Mouse (Mus musculus) testis, adult 2 months (tissue): ENCODE data around the gene Kif9. TPM values are rescaled to one million over a fixed set of nuclear protein-coding genes. Genes with fewer than 3 reads are reported as not detected.
A peak's percentile ranks its signal among the peaks of the same experiment; 100 is the strongest.

Source experiments
- H3K27ac ChIP-seq: fragments of 200-500 bp; 2 replicates; pipeline ENCODE4 v1.5.1; 2012; ENCODE audit warnings: low read depth, low read length; ENCODE audit not compliant: control insufficient read depth, insufficient read depth
- H3K27me3 ChIP-seq: fragments of 200-500 bp; 2 replicates; pipeline ENCODE4 v1.6.1; 2012; ENCODE audit warnings: mild to moderate bottlenecking, low read length, moderate library complexity; ENCODE audit not compliant: control insufficient read depth, insufficient read depth
- H3K36me3 ChIP-seq: fragments of 200-500 bp; 2 replicates; pipeline ENCODE4 v1.6.1; 2012; ENCODE audit warnings: mild to moderate bottlenecking, low read length; ENCODE audit not compliant: control insufficient read depth, insufficient read depth
- H3K4me1 ChIP-seq: fragments of 200-500 bp; 2 replicates; pipeline ENCODE4 v1.6.1; 2012; ENCODE audit warnings: low read length; ENCODE audit not compliant: control insufficient read depth, insufficient read depth
- H3K4me3 ChIP-seq: fragments of 200-500 bp; 2 replicates; pipeline ENCODE4 v1.5.1; 2012; ENCODE audit warnings: low read depth, mild to moderate bottlenecking, low read length, moderate library complexity, mixed read lengths; ENCODE audit not compliant: control insufficient read depth
- CTCF ChIP-seq: fragments of 200-500 bp; IDR thresholded peaks from 2 replicates; pipeline ENCODE4 v1.5.1; 2012; ENCODE audit warnings: low read depth, mild to moderate bottlenecking, inconsistent platforms, low read length, moderate library complexity; ENCODE audit not compliant: control insufficient read depth, insufficient read depth, insufficient replicate concordance
- POLR2A ChIP-seq: fragments of 200-500 bp; IDR thresholded peaks from 2 replicates; pipeline ENCODE4 v1.6.1; 2012; ENCODE audit warnings: low read depth, mild to moderate bottlenecking, inconsistent platforms, low read length, moderate library complexity; ENCODE audit not compliant: control insufficient read depth
- polyA plus RNA-seq: library from polyadenylated mRNA; depleted of rRNA; stranded (reverse); fragments of >200 nt; gene quantifications from 2 replicates; pipeline ENCODE4 v1.2.3, GENCODE M21; 2012; rRNA removed

The Kif9 gene
- polyA plus RNA-seq, 1 experiment = 131 TPM

DNA sequence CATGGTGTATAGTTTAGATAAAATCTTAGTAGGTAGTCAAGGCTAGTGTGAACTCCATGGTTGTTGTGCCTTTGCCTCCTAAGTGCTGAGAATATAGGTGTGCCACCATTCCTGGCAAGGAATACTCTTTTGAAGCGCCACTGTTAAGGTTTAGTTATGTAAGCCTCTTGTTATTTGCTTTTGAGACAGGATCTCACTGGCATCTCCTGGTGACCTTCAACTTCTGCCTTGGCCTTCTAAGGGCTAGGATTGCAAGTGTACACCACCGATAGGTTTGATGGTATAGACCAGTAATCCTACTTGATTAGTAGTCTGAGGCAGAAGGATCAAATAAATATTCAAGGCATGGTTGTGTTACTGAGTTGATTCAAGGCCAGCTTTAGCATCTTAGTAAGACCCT lies 59.9 kb downstream of the Kif9 start:
- peak overlapping the region; percentile 33; the same call in 1 of the 2 replicates for H3K4me3 ChIP-seq
- H3K36me3 ChIP-seq = no peaks in the 10 kb centered on the region
- TF ChIP-seq POLR2A (no peak), CTCF (no peak)
- H3K4me1 ChIP-seq = peaks cover 2% of the 10 kb centered on the region; the same call in 1 of the 2 replicates
- H3K27me3 ChIP-seq = no peaks in the 10 kb centered on the region
- H3K27ac ChIP-seq = no peak overlapping the region

DNA sequence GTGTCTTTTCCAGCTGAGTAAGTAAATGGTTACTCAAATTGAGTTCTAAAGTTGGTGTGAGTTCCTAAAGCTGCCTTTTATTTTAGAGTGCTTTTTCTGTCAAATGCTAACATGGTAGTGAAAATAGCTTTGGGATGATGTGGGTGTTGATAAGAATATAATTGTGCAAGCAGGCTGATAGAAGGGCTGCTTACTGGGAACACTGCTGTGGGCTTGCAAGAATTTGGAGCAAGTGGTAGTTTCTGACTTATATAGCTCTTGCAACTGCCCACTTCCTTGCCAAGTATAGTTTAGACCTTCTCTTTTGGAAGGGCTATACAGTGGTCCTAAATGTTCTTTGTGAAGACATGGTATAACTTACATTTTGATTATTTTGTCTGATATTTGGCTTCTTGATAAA lies 61.8 kb downstream of the Kif9 start:
- no peak for TF ChIP-seq CTCF
- no peak for TF ChIP-seq POLR2A
- H3K36me3 ChIP-seq = no peaks in the 10 kb centered on the region; the same call in 1 of the 2 replicates

DNA sequence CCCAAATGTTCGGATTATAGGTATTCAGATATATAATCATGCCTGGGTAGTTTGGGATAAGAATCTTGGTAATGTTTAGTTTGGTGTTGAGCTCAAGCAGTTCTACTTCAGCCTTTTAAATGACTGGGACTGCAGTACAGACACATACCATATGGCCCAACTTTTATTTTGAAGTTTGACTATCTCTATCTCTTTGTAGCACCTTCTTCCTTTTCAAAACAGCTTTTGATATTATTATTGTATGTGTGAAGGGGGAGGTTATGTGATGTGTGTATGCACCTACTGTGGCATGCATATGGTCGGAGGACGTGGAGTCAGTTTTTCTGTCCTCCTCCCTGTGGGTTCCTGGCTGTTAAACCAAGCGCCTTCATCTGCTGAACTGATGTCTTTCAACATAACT lies 65.2 kb downstream of the Kif9 start:
- H3K27me3 ChIP-seq = no peaks in the 10 kb centered on the region
- no peak overlapping the region for H3K4me3 ChIP-seq
- TF ChIP-seq CTCF = no peak
- no peak for TF ChIP-seq POLR2A
- H3K27ac ChIP-seq = no peak overlapping the region
- peaks cover 2% of the 10 kb centered on the region; the same call in 1 of the 2 replicates for H3K4me1 ChIP-seq
- no peaks in the 10 kb centered on the region; the same call in 1 of the 2 replicates for H3K36me3 ChIP-seq

More for the DNA sequence above, 61.8 kb downstream of the Kif9 start:
- Histone ChIP-seq H3K4me1 (peaks cover 2% of the 10 kb centered on the region; the same call in 1 of the 2 replicates), H3K27ac (no peak overlapping the region), H3K4me3 (no peak overlapping the region), H3K27me3 (no peaks in the 10 kb centered on the region)

DNA sequence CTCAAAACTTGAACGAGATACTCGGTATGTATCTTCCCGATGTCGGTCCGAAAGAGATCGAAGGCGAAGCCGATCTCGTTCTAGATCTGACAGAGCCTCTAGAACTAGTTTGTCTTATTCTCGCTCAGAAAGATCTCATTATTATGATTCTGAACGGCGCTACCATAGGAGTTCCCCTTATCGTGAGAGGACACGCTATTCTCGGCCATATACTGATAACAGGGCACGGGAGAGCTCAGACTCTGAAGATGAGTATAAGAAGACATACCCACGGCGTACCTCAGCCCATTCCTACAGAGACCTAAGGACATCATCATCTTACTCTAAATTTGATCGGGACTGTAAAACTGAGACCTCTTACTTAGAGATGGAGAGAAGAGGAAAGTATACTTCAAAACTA lies 71.5 kb downstream of the Kif9 start:
- Histone ChIP-seq H3K4me3 (no peak overlapping the region), H3K4me1 (no peaks in the 10 kb centered on the region), H3K36me3 (peaks cover 4% of the 10 kb centered on the region), H3K27ac (no peak overlapping the region), H3K27me3 (no peaks in the 10 kb centered on the region)
- TF ChIP-seq CTCF (no peak), POLR2A (no peak)

DNA sequence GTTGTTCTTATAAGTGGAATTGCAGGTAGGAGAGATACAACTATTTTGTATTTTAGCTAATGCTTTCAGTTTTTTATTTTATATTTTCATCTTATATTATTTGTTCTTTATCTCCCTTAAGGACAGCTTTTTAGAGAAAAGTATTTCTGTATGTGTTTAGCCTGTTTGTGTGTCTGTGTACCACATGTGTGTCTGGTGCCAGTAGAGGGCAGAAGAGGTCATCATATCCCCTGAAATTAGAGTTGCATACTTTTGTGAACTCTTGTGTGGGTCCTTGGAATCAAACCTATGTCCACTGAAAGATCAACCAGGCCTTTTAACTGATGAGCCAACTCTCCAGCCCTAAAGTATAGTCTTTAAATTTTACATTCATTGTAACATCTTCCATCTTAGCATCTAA lies 91.6 kb downstream of the Kif9 start:
- Histone ChIP-seq H3K27me3 (no peaks in the 10 kb centered on the region), H3K4me3 (no peak overlapping the region), H3K4me1 (no peaks in the 10 kb centered on the region), H3K36me3 (peaks cover 7% of the 10 kb centered on the region), H3K27ac (no peak overlapping the region)
- no peak for TF ChIP-seq CTCF
- no peak for TF ChIP-seq POLR2A

Other genes starting within 250 kb of the Kif9 start
- 1.6 and 2.0 TPM in 2 replicates for gene Cspg5, start 233.2 kb upstream of the Kif9 start, polyA plus RNA-seq
- gene Elp6, start 171.8 kb upstream of the Kif9 start, polyA plus RNA-seq = 5.1 TPM in 2 replicates
- gene Scap, start 143.7 kb upstream of the Kif9 start, polyA plus RNA-seq = 10.8 and 13.3 TPM in 2 replicates
- 28.4 and 32.3 TPM in 2 replicates for gene Ptpn23, start 68.7 kb upstream of the Kif9 start, polyA plus RNA-seq
- gene Ngp, start 57.2 kb upstream of the Kif9 start, polyA plus RNA-seq = not detected in 2 replicates
- 11.5 TPM in 2 replicates for gene Klhl18, start 264 bp upstream of the Kif9 start, polyA plus RNA-seq
- 33.1 and 34.8 TPM in 2 replicates for gene Setd2, start 55.6 kb downstream of the Kif9 start, polyA plus RNA-seq
- gene Nradd, start 147.5 kb downstream of the Kif9 start, polyA plus RNA-seq = 12.2 and 13.2 TPM in 2 replicates
- gene Nbeal2, start 177.2 kb downstream of the Kif9 start, polyA plus RNA-seq = 5.4 and 6.1 TPM in 2 replicates
- gene Ccdc12, start 179.5 kb downstream of the Kif9 start, polyA plus RNA-seq = 76.5 and 78.9 TPM in 2 replicates